Mouse (Mus musculus): ENCODE data around the gene Dapl1.

Gene Dapl1

GRCm38 (mm10) chr2:59484438-59484837 lies at the start of gene Dapl1:
TSS of gene Dapl1 (plus strand) at chr2:59484653.
- DNase-seq (ENCODE audit: extremely low spot score, low read depth, low spot score), result no peak

DNA sequence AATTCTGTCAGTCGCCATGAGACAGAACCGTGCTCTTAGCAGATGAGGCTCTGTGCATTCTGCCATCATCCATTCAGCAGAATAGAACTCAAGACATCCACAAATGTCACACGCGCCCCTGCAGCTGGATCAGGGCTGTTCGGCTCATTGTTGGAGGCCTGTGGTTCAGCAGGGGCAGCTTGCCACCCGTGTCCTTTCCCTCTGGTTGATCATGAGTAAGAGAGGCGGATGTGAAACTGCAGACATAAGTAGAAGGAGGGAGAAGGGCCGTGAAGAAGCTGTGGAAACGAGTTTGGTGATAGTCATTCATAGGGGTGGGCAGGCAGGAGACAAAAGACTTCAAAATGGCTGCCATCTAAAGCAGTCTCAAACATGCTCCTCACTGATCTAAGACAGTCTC lies 49.6 kb upstream of the Dapl1 start:
- no peak for DNase-seq (ENCODE audit: extremely low spot score, low read depth, low spot score)

- no peak for DNase-seq (ENCODE audit: extremely low spot score, low read depth, low spot score)
Measured at GRCm38 (mm10) chr2:59437684-59438393, 46.6 kb upstream of the Dapl1 start.

DNA sequence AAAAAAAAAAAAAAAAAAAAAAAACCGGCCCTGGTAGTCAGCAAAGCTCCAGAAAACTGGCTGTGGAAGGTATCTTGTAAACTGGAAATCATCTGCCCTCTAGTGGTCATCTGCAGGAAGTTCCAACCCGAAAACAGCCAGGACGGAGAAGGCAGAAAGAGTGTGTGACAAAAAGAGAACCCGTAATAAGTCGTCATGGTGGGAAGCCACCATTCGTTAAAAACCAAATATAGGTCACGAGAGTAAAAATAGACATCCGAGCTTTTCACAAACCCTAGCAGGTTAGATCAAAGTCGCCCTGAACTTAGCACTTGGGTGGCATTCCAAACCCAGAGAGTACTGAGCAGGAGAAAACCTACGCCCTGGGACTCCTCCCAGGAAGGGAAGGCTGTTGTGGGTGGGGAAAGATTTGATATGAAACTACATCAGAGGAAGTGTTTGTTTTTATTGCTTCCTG lies 45.9 kb upstream of the Dapl1 start:
- peak; percentile 54 for DNase-seq (ENCODE audit: extremely low spot score, low read depth, low spot score)

GRCm38 (mm10) chr2:59439824-59440223 lies 44.6 kb upstream of the Dapl1 start:
- no peak for DNase-seq (ENCODE audit: extremely low spot score, low read depth, low spot score)

GRCm38 (mm10) chr2:59440481-59440880 lies 44.0 kb upstream of the Dapl1 start:
- DNase-seq (ENCODE audit: extremely low spot score, low read depth, low spot score), result no peak

DNA sequence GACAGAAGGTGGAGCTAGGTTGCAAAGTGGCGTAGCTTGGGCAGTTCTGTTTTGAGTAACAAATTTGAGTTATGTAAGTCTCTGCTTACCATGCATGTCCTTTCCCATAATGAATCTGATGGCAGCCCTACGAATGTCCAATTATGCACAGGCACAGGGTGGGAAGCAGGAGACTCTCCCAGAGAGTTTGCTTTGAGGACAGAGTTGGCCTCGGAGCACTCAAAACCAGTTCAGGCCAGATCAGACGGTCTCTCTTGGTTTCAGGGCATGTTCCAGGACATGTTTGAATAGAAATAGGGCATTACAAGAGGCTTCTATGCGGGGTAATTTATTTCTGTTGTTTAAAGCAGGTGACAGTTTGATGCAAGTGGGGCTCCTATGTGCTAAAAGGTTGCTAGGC lies 42.8 kb upstream of the Dapl1 start:
- no peak for DNase-seq (ENCODE audit: extremely low spot score, low read depth, low spot score)

DNA sequence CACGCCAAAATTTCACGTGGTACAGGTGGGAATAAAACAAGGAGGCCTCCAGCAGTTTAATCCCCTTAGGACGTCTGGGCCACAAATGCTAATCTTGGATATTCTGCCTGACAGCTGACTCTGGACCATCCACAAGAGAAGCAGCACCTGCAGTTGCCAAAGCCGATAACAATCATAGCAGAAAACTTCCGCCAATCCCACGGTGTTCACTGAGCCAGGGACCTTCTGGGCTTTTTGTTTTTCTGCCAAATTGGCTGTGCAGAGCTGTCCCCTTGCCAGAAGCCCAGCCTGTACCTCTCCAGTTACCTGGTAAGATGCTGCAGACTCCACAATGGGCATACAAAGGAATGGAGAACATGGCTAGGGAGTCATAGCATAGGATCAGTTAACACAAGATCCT lies 37.8 kb upstream of the Dapl1 start:
- no peak for DNase-seq (ENCODE audit: extremely low spot score, low read depth, low spot score)

DNA sequence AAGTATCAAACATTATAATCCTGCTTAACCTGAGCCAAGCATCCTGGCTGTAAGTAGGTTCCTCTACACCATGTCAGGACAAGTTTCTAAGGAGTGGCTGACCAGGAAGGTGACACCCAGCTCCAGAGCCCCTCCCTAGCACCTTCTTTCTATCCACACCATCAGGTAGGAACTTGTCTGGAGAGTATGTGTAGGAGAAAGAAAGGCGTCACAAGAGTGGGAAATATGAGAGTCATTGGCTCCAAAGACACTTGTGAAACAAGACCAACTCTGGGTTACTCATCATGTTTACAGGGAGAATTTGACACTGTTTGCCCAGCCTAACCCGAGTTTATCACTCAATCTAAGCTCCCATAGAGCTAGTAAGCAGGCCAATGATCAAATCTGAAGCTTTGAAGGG lies 36.7 kb upstream of the Dapl1 start:
- DNase-seq (ENCODE audit: extremely low spot score, low read depth, low spot score), result no peak

DNA sequence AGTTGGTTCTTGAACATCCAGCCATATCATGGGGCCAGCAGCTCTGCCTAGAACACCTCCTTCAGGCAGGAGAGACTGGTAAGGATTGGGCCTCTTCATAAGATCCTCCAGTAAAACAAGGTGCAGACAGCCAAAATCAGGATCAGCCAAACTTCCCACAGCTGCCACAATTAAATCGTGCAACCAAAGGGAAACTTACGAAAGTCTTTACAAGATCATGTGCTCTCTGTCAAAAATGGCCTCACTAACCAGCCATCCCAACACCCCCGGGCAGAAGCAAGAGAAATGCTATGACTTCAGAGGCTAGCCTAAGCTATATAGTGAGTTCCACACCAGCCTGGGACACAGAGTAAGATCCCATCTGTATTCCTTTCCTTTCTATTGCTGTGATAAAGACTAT lies 35.9 kb upstream of the Dapl1 start:
- no peak for DNase-seq (ENCODE audit: extremely low spot score, low read depth, low spot score)

GRCm38 (mm10) chr2:59448921-59449320 lies 35.5 kb upstream of the Dapl1 start:
- DNase-seq (ENCODE audit: extremely low spot score, low read depth, low spot score), result no peak

GRCm38 (mm10) chr2:59451675-59452074 lies 32.8 kb upstream of the Dapl1 start:
- no peak for DNase-seq (ENCODE audit: extremely low spot score, low read depth, low spot score)

DNA sequence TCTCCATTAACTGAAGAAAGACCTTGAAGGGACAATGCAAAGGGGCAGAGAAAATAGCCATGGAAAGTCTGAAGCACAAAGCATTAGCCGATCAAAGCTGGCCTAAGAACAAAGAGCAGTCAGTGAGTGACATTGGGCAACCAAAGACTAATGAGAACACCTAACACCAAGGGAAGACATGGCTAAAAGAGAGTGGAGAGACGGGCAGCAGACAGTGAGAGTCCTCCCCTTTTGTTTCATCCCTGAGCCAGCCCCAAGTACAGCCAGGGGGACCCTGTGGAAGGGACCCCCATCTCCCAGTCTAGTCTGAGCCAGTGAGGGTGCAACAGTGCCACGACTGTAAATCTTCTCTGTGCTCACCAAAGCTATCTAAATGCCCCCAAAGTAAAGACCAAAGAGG lies 32.4 kb upstream of the Dapl1 start:
- no peak for DNase-seq (ENCODE audit: extremely low spot score, low read depth, low spot score)

DNA sequence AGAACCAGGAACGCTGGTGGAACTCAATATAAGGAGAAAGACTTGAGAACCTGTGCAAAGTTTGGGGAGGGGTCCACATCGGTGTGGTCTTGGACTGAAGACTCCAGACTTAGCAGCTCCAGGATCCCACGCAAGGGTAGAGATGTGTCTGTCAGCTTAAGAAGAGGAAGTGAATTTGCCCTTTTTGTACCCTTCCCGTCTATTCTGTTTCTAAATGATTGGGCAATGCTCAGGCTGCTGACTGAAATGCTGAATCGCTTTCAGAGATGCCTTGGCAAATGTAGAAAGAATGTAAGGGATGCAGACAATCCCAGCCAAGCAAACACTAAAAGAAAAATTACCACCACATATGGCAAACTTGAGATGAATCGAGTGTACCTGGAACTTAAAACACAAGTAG lies 22.4 kb upstream of the Dapl1 start:
- DNase-seq (ENCODE audit: extremely low spot score, low read depth, low spot score), result no peak

DNA sequence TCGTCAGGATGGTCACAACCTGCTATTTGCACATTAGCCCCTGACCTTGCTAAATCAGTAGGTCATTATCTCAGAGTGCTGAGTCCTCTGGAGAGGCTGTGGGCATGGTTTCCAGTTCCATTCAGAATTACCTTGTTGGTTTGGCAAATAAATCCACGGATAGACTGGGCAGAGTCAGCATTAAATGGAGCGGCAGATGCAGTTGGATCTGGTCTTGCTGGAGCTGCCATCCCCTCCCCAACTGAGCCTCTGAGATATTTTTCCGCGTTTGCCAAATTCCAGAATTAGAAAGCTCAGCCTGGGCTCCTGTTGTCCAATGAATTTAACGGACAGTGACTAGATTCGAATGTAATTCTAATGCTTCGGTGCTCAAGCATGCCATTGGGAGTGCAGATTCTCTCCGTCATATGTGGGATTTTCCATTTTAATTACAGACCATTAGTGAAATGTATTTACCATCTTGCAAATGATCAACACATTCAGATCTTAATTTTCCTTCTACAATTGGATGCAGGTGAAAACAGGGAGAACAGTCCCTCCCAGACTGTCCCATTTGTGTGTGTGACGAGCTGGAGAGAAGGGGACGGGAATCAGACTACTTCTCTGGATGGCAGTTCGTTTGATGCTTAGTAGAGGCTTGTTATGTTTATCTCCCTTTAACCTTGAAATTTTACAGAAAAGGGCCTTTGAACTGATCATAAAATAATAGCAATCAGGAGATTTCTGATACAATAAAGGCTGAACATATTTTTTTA lies 20.8 kb upstream of the Dapl1 start:
- DNase-seq (ENCODE audit: extremely low spot score, low read depth, low spot score), result no peak

DNA sequence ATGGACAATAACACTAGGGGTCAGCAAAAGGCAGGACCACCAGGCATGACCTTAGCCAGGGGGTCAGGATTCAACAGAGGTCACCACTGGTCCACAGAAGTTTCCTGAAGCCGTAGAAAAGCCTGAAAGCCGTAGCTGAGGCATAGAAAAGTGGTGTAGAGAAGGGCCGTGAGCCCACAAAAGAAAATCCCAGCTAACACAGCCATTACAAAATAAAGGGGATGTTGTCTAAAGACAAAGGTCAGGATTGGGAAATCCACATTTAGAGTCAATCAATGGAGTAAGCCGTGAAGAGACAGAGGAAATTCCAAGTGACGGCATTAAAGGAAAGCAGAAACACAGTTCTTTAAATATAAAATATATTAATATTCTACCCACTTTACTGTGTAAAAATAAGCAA lies 18.8 kb upstream of the Dapl1 start:
- DNase-seq (ENCODE audit: extremely low spot score, low read depth, low spot score), result no peak

DNA sequence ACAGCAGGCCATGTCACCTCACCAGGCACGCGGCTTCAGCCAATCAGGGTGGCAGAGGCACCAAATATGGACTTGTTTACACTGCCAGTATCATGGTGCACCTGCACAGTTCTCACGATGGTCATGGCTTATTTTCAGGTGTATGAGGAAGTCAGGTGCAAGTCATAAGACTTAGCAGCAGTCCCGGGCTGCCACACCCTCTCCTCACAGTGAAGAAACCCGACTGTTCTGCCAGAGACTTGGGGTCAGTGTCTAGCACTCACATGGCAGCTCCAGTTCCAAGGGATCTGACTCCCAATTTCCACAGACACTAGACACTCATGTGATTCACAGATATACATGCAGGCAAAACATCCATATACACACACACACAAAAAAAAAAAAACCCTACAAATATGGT lies 18.1 kb upstream of the Dapl1 start:
- DNase-seq (ENCODE audit: extremely low spot score, low read depth, low spot score), result no peak

GRCm38 (mm10) chr2:59467085-59467484 lies 17.4 kb upstream of the Dapl1 start:
- DNase-seq (ENCODE audit: extremely low spot score, low read depth, low spot score), result no peak

DNA sequence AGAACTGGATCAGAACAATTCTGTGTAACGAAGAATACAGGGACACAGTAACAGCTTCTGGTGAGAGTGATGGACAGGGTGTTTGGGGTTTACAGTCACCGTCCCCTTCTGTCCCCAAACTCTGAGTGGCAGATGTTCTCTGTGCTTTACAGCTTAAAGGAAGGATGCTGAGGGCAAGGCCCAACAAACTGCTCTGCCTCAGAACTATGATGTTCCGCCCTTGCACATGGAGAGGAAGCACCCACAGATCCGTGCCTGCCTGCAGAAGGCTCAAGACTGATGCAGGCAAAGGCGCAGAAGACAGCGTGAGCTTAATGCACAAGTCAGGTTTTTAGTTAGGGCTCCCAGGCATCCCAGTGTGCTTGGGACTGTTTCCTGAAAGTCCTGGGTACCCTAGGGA lies 16.5 kb upstream of the Dapl1 start:
- no peak for DNase-seq (ENCODE audit: extremely low spot score, low read depth, low spot score)

GRCm38 (mm10) chr2:59469590-59470245 lies 14.7 kb upstream of the Dapl1 start:
- no peak for DNase-seq (ENCODE audit: extremely low spot score, low read depth, low spot score)

- DNase-seq (ENCODE audit: extremely low spot score, low read depth, low spot score), result no peak
Measured at GRCm38 (mm10) chr2:59470326-59471031, 14.0 kb upstream of the Dapl1 start.

Data from hindlimb bud, embryonic 11.5 days (tissue).